Mouse (Mus musculus): ENCODE data around the gene Prkcq.

Prkcq gene

DNA sequence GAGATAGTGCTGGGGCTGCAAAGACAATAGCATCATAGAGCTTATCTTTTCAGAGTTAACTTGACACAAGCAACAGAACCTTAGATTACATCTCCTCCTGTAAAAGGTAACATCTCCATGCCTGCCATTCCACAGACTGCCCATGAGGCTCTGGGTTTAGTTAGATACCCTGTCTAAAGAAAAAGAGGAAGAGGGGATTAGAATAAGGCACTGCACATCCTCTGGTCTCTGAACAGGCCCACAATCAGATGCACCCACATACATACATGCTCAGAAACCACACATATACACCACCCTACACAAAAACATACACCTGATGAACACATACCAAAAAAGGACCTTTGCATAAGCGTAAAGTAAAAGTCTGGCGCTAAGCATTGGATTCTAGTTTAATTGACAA lies 47.4 kb downstream of the Prkcq start:
- DNase-seq (ENCODE audit: low spot score) = no peak

GRCm38 (mm10) chr2:11224808-11225484 lies 53.0 kb downstream of the Prkcq start:
- DNase-seq (ENCODE audit: low spot score) = no peak

- no peak for DNase-seq (ENCODE audit: low spot score)
Observed at GRCm38 (mm10) chr2:11225485-11225876, 53.6 kb downstream of the Prkcq start.

GRCm38 (mm10) chr2:11226555-11226954 lies 54.6 kb downstream of the Prkcq start:
- DNase-seq (ENCODE audit: low spot score) = no peak

GRCm38 (mm10) chr2:11229126-11229525 lies 57.2 kb downstream of the Prkcq start:
- DNase-seq (ENCODE audit: low spot score) = no peak

DNA sequence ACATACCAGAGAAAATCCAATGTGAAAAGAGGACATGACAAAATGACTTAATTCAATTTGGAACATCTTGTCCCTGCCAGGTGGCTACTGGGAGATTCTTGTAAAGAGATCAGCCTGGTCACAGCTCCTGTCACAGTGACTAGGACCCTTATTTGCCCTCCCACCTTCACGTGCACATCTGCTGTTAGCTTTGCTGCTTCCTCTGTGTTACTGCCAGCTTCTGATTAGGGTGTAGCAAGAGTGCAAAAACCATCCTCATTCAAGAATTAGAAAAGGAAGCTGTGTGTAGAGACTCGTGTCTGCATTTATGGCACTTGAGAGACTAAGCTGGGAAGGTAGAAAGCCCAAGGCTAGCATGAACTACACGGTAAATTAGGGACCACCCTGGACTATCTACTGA lies 59.2 kb downstream of the Prkcq start:
- DNase-seq (ENCODE audit: low spot score) = no peak

GRCm38 (mm10) chr2:11231988-11232387 lies 60.1 kb downstream of the Prkcq start:
- DNase-seq (ENCODE audit: low spot score) = no peak

- DNase-seq (ENCODE audit: low spot score) = no peak
Observed at GRCm38 (mm10) chr2:11238254-11238653, 66.3 kb downstream of the Prkcq start.

DNA sequence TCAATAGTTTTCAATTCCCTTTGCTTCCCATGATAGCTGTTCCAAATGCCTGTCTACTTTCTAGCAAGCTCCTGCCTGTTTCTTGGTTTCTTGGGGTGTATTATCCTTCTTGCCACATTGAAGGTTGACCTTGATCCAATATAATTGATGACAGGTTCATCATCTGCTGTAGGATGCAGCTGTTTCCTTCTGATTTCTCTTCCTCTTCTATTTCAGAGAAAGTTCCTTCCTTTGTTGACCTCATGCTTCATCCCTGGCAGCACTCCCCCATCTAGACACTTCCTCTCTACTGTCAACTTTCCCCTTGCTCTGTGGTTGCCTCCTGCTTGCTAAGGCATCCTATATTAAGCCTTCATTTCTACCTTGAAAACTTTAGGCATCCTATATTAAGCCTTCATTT lies 67.6 kb downstream of the Prkcq start:
- no peak for DNase-seq (ENCODE audit: low spot score)

DNA sequence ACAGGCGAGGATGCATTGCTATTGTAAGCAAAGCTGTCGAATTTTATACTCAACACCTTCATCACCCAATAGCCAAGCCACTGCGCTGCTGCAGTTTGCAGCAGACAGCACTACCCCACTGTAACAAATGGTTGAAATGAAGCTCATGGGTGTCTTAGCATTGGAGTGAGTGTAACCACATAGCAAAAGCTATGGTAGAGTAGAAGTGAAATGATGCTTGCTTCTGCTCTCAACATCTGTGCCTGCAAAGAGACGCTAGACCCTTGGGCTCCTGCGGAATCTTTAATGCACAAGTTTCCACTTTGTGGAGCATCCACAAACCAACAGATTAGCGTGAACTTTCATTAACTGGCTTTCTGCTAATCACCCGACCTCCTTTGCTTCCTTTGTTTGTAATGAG lies 74.0 kb downstream of the Prkcq start:
- DNase-seq (ENCODE audit: low spot score) = no peak

DNA sequence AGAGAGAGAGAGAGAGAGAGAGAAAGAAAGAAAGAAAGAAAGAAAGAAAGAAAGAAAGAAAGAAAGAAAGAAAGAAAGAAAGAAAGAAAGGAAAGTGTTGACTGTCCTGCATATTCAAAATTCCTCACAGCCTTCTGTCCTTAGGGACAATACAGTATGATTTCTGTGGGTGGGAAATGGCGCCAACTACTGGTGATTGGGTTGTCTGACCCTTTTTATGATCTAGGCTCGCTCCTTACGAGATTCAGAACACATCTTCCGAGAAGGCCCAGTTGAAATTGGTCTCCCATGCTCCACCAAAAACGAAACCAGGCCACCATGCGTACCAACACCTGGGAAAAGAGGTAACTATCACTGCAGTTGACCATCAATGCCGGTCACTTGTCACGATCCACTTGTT lies 82.0 kb downstream of the Prkcq start:
- DNase-seq (ENCODE audit: low spot score) = peak; percentile 63

GRCm38 (mm10) chr2:11254446-11254845 lies 82.5 kb downstream of the Prkcq start:
- DNase-seq (ENCODE audit: low spot score) = no peak

DNA sequence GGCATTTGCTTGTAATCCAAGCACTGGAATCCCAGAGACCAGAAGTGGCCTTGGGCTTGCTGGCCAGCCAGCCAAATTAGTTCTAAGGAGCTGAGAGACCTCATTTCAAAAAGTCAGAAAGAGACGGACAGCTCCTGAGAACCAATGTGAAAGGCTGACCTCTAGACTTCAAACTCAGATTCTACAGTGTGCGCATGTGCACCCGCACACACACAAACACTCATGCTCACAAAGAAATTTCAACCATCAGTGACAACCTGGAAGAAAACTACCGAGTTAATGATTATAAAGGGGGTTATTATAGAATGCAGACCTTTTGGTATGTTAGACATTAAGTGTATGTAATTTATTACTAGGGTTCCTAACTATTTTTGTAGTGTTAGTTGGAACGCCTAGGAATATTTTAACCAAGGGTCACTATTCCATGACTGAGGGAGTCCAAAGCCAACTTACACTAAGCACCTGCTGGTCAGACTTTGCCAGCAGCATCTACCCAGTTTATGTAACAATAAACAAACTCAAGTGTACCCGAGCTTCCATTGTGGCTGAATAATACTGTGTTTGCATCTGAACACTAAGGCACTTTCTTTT lies 85.4 kb downstream of the Prkcq start:
- no peak for DNase-seq (ENCODE audit: low spot score)

DNA sequence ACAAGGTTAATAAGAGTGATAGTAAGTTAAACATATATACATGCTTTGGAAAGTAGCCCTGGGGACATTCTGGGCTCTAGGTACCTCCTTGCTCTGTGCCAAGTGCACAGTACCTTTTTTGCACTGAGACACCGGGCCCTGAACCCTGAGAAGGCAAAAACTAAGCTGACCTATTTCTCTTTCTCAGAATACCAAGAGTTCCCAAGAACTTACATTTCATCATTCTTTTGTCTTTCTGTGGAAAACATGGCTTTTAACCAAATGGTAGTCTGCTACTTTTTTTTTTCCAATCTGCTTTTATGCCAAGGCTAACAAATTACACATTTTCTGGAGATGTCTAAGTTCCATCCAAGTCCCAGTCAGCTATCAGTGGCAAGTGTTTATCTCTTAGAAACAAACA lies 86.3 kb downstream of the Prkcq start:
- DNase-seq (ENCODE audit: low spot score) = no peak

DNA sequence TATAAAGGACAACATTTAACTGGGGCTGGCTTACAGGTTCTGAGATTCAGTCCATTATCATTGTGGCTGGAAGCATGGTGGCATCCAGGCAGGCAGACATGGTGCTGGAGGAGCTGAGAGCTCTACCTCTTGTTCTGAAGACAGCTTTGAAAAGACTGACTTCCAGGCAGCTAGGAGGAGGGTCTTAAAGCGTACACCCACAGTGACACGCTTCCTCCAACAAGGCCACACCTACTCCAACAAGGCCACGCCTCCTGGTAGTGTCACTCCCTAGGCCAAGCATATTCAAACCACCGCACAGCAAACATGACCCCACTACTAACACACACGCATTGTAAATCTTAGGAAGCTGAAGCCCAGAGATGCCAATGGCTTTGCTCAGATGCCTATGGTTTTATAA lies 87.5 kb downstream of the Prkcq start:
- DNase-seq (ENCODE audit: low spot score) = no peak

DNA sequence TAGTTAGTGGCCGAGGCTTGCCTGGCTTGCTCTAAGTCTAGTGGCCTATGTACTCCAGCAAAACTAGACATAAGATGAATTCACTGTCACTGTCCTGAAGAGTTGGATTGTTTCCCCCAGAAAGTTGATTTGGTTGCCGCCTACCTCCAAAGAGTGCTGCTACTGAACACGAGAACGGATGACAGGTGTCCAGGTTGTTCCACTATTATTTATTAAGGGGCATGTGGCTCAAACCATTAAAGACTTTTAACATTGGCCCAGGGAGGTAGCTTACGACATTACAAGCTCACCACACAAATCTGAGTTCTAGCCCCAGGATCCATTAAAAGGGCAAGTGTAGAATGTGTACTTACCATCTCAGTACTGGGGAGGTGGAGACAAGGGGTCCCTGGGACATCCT lies 92.9 kb downstream of the Prkcq start:
- no peak for DNase-seq (ENCODE audit: low spot score)

GRCm38 (mm10) chr2:11265455-11265854 lies 93.5 kb downstream of the Prkcq start:
- no peak for DNase-seq (ENCODE audit: low spot score)

- DNase-seq (ENCODE audit: low spot score) = peak; percentile 57
Observed at GRCm38 (mm10) chr2:11266294-11266693, 94.4 kb downstream of the Prkcq start.

GRCm38 (mm10) chr2:11278965-11279364 lies 107.1 kb downstream of the Prkcq start:
- DNase-seq (ENCODE audit: low spot score) = no peak

- DNase-seq (ENCODE audit: low spot score) = no peak
Observed at GRCm38 (mm10) chr2:11280247-11280646, 108.3 kb downstream of the Prkcq start.

- no peak for DNase-seq (ENCODE audit: low spot score)
Observed at GRCm38 (mm10) chr2:11287834-11288530, 116.1 kb downstream of the Prkcq start.

- peak; percentile 89 for DNase-seq (ENCODE audit: low spot score)
Observed at GRCm38 (mm10) chr2:11288531-11288846, 116.6 kb downstream of the Prkcq start.

DNA sequence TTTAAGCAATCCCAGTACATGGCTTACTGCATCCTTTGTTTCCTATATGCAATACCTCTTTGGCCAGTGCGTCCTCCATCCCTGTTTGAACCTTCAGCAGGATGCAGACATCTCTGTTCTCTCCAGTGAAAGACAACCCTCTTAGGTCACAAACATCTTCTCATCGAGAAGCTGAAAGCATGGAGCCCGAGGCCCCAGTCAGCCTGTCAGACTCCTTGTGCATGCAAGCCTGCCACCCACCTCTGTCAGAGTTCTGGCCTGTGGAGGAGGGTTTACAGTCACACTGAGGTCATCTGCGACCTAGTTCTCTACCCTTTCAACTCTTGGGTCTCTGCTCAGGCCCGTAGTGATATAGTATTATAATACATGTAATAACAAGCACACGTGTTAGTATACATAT lies 119.0 kb downstream of the Prkcq start:
- no peak for DNase-seq (ENCODE audit: low spot score)
